Mouse (Mus musculus): ENCODE results near the gene Coro6.

Coro6 gene

GRCm38 (mm10) chr11:77512891-77513810, 50.9 kb downstream of the Coro6 start:
- DNase-seq (ENCODE audit: low read depth, low spot score): peak; percentile 93

- DNase-seq (ENCODE audit: low read depth, low spot score): no peak
Measured at GRCm38 (mm10) chr11:77513811-77514170, 51.6 kb downstream of the Coro6 start.

GRCm38 (mm10) chr11:77514281-77514831, 52.1 kb downstream of the Coro6 start:
- DNase-seq (ENCODE audit: low read depth, low spot score): no peak

- peak; percentile 80 for DNase-seq (ENCODE audit: low read depth, low spot score)
Measured at GRCm38 (mm10) chr11:77514832-77515636, 52.8 kb downstream of the Coro6 start, which contains the start of gene Abhd15. Gene Abhd15 (plus strand): TSS chr11:77515121.

- DNase-seq (ENCODE audit: low read depth, low spot score): no peak
Measured at GRCm38 (mm10) chr11:77515637-77516552, 53.7 kb downstream of the Coro6 start, which contains the start of gene Trp53i13. Gene Trp53i13 (minus strand): TSS chr11:77515980.

GRCm38 (mm10) chr11:77516553-77517425, 54.6 kb downstream of the Coro6 start:
- DNase-seq (ENCODE audit: low read depth, low spot score): no peak

- no peak for DNase-seq (ENCODE audit: low read depth, low spot score)
Measured at GRCm38 (mm10) chr11:77518051-77518798, 56.0 kb downstream of the Coro6 start.

GRCm38 (mm10) chr11:77519043-77519442, 56.8 kb downstream of the Coro6 start, which contains the start of gene Gm10392:
Gene Gm10392 (minus strand): TSS chr11:77519198.
- no peak for DNase-seq (ENCODE audit: low read depth, low spot score)
